Mouse (Mus musculus): ENCODE measurements around the gene Avpi1.
A peak's percentile ranks its signal among the peaks of the same experiment; 100 is the strongest.

Gene Avpi1

GRCm38 (mm10) chr19:42128787-42129508 lies at the start of gene Avpi1:
Avpi1 (minus strand) TSS chr19:42129059.
- DNase-seq (ENCODE audit: low spot score), result peak; percentile 99

- DNase-seq (ENCODE audit: low spot score), result no peak
Observed at GRCm38 (mm10) chr19:42177461-42177860, 48.6 kb upstream of the Avpi1 start.

- no peak for DNase-seq (ENCODE audit: low spot score)
Observed at GRCm38 (mm10) chr19:42176841-42177240, 48.0 kb upstream of the Avpi1 start.

- DNase-seq (ENCODE audit: low spot score), result peak; percentile 93
Observed at GRCm38 (mm10) chr19:42170025-42170969, 41.4 kb upstream of the Avpi1 start.

- DNase-seq (ENCODE audit: low spot score), result no peak
Observed at GRCm38 (mm10) chr19:42169322-42169975, 40.6 kb upstream of the Avpi1 start.

- DNase-seq (ENCODE audit: low spot score), result no peak
Observed at GRCm38 (mm10) chr19:42167489-42167888, 38.6 kb upstream of the Avpi1 start.

- DNase-seq (ENCODE audit: low spot score), result no peak
Observed at GRCm38 (mm10) chr19:42166766-42167165, 37.9 kb upstream of the Avpi1 start.

GRCm38 (mm10) chr19:42166130-42166529 lies 37.3 kb upstream of the Avpi1 start:
- DNase-seq (ENCODE audit: low spot score), result peak; percentile 88

GRCm38 (mm10) chr19:42164188-42164587 lies 35.3 kb upstream of the Avpi1 start:
- no peak for DNase-seq (ENCODE audit: low spot score)

GRCm38 (mm10) chr19:42163764-42164163 lies 34.9 kb upstream of the Avpi1 start, which contains the start of gene Zfyve27:
Zfyve27 (plus strand) TSS chr19:42163951.
- DNase-seq (ENCODE audit: low spot score), result no peak

GRCm38 (mm10) chr19:42158246-42159017 lies 29.6 kb upstream of the Avpi1 start:
- DNase-seq (ENCODE audit: low spot score), result no peak

- DNase-seq (ENCODE audit: low spot score), result no peak
Observed at GRCm38 (mm10) chr19:42157493-42158237, 28.8 kb upstream of the Avpi1 start.

- peak; percentile 90 for DNase-seq (ENCODE audit: low spot score)
Observed at GRCm38 (mm10) chr19:42151990-42152389, 23.1 kb upstream of the Avpi1 start.

GRCm38 (mm10) chr19:42148569-42148860 lies 19.7 kb upstream of the Avpi1 start:
- no peak for DNase-seq (ENCODE audit: low spot score)

GRCm38 (mm10) chr19:42147769-42148568 lies 19.1 kb upstream of the Avpi1 start:
- DNase-seq (ENCODE audit: low spot score), result no peak

GRCm38 (mm10) chr19:42147170-42147768 lies 18.4 kb upstream of the Avpi1 start, which contains the start of gene Marveld1:
Marveld1 (plus strand) TSS chr19:42147400.
- no peak for DNase-seq (ENCODE audit: low spot score)

- DNase-seq (ENCODE audit: low spot score), result no peak
Observed at GRCm38 (mm10) chr19:42146276-42147010, 17.6 kb upstream of the Avpi1 start.

GRCm38 (mm10) chr19:42145731-42146130 lies 16.9 kb upstream of the Avpi1 start:
- DNase-seq (ENCODE audit: low spot score), result no peak

GRCm38 (mm10) chr19:42145210-42145609 lies 16.4 kb upstream of the Avpi1 start:
- no peak for DNase-seq (ENCODE audit: low spot score)

All from layer of hippocampus, adult 11-12 months (tissue).